Mouse (Mus musculus) cerebellum, adult 11 months (tissue): Measurements from ENCODE around the gene Metrn.
A peak's percentile ranks its signal among the peaks of the same experiment; 100 is the strongest.
"Not testable (repeated sequence)": the region's sequence is repeated elsewhere in the genome, so short reads cannot be mapped to it uniquely, and the experiment has no call there.

ENCODE experiments used
- DNase-seq: peaks from one replicate; pipeline ENCODE4 v3.0.0; 2022

Gene Metrn

DNA sequence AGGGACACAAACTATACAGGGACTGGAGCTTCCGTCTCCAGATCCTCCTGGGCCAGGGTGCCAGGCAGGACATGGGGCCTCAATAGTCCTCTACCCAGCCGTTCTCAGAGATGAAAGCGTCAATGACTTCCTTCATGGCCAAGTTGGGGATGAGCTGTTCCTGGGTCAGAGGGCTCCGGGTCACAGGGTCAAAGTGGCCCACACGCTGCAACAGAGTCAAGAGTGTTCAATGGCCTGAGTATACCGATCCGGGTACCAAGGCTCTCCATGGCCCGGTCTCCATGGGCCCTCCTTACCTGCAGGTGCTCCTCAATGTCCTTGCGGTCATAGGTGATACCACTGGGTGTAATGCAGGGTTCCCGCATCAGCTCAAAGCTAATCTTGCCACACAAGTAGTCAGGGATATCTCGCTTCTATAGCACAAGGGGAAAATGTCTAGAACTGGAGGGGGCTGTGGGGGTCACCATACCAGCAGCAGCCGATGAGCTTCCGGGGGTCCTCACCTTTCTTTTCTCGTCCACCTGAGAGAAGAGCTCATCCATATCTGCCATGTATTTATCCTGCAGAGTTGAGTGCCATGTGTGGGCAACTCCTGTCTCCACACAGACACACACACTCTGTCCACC is 34.0 kb upstream of the Metrn start:
- DNase-seq, result no peak

DNA sequence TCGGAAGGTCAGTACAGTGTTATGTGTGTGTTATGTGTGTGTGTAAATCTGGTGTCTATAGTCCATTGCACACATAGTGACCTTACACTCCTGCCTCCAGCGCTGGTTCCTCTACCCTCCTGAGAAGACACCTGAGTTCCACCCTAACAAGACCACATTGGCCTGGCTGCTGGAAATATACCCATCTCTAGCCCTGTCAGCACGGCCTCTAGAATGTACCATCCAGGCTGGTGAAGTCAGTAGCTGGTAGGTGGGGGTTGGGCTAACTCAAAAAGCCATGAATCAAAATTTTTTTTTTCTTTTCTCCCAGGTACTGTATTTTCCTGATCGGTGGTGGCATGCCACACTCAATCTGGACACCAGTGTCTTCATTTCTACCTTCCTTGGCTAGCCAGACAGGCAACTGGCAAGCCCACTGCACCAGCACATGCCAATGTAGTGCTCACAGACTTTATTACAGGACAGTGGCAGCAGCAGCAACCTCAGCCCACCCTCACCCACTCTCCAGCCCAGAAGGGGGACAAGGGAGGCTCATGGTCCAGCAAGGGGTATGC is 33.3 kb upstream of the Metrn start:
- no peak for DNase-seq

GRCm38 (mm10) chr17:25829558-25830017 is 32.7 kb upstream of the Metrn start:
- no peak for DNase-seq

GRCm38 (mm10) chr17:25828712-25829557 is 32.0 kb upstream of the Metrn start, which contains the start of gene Jmjd8:
TSS of gene Jmjd8 (plus strand) at chr17:25828867.
- peak; percentile 74 for DNase-seq

DNA sequence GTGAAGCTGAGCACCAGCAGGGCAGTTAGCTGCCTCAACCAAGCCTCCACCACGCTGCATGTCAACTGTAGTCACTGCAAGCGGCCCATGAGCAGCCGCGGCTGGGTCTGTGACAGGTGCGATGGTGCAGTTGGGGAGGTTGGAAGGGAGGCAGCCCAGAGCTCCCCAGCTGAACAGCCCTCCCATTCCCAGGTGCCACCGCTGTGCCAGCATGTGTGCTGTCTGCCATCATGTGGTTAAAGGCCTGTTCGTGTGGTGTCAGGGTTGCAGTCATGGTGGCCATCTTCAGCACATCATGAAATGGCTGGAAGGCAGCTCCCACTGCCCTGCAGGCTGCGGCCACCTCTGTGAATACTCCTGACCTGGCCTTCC is 31.3 kb upstream of the Metrn start:
- no peak for DNase-seq

GRCm38 (mm10) chr17:25827546-25828222 is 30.7 kb upstream of the Metrn start:
- no peak for DNase-seq

DNA sequence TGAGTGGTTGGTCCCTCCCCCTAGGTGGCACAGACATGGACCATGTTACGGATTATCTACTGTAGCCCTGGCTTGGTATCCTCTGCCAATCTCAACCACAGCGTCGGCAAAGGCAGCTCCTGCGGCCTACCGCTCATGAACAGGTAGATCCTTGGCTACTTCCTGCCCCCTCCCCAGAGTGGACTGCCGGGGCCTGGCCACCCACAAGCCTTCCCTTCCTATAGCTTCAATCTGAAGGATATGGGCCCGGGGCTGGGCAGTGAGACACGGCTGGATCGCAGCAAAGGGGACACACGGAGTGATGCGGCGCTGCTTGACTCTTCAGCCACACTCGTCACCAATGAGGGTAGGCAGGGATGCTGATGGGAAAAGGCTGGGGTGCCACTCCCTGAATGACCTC is 30.1 kb upstream of the Metrn start:
- no peak for DNase-seq

GRCm38 (mm10) chr17:25825984-25826570 is 29.1 kb upstream of the Metrn start:
- DNase-seq, result no peak

- no peak for DNase-seq
Measured at GRCm38 (mm10) chr17:25825311-25825710, 28.4 kb upstream of the Metrn start.

- no peak for DNase-seq
Measured at GRCm38 (mm10) chr17:25824362-25825142, 27.6 kb upstream of the Metrn start.

DNA sequence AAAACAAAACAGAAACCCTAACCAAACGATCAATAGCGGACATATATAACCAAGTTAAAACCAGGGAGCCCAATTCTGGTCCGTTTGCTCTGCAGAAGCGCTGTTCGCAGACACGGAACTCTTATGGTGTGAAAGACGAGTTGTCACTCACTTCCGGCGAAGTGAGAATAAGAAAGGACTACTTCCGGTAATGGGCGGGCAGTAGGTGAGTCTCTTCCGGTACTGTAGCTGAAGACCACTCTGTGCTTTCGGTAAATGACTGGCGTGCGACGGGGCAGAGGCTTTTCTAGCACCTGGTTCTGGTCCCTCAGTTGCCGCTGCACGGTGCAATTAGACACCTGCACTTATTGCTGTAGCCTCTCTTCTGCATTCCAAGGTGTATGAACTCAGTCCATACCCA is 26.5 kb upstream of the Metrn start, which contains the start of gene Wdr24:
TSS of gene Wdr24 (plus strand) at position 176 of the 400 bp plus-strand sequence.
- DNase-seq, result peak; percentile 80

DNA sequence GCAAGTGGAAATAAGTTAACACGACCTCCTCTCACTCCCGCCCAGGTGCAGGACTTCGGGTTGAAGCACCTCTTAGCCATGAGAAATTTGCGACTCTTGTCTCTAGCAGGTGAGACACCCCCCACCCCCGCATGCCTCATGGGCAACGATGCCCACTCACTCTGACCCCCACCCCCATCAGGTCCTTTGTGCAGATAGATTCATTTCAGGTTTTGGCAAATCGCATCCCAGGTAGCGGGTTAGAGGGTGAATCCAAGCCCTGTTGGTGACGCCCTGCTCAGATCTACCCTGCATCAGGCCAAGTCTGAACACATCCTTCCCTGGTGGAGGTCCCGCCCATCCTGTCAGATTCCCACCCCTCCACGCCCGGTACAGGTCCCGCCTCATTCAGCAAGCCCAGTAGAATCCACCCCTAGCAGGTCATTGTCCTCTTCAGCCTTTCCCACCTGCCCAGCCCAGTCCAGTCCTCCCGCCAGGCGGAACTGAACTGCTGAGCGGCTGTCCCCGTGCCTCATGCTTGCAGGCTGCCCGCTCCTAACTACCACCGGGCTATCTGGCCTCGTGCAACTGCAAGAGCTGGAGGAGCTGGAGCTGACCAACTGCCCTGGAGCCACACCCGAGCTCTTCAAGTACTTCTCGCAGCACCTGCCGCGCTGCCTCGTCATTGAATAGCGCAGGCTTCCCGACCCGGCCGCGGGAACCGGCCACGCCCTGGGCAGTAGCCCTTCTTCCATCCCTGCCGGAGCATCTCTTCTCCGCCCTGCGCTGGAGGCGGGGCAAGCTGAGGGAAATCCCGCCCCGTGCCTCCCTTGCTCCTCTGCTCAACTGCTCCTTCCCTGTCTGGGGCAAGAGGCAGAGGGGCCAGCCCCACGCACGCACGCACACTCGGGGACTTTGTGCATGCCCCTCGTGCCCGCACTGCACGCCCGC is 22.2 kb upstream of the Metrn start:
- DNase-seq, result no peak

DNA sequence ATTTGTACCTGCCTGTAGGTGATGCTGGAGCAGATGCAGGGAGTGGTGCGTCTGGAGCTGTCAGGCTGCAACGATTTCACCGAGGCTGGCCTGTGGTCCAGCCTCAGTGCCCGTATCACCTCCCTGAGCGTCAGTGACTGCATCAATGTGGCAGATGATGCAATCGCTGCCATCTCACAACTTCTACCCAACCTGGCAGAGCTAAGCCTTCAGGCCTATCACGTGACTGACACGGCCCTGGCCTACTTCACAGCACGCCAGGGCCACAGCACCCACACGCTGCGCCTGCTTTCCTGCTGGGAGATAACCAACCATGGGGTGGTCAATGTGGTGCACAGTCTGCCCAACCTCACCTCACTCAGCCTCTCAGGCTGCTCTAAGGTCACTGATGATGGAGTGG is 20.7 kb upstream of the Metrn start:
- DNase-seq, result no peak

GRCm38 (mm10) chr17:25813471-25813870 is 16.5 kb upstream of the Metrn start:
- DNase-seq, result peak; percentile 53

DNA sequence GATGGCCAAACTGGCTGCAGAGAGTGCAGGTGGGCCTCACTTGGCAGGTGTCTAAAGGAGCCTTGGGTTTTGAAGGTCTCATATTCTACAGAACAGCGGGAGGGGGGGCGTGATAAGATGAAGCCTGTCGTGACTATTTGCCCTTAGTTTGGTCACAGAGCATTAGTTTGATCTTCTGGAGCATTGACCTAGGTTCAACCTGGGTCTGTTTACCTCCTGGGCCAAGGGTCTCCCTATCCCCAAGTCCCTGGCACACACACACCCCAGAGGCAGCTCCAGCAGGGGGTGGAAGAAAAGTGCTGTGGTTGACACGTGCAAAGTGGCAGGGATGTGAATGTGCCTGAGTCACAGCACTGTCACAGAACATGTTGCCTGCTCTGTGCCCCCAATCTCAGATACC is 14.0 kb upstream of the Metrn start:
- no peak for DNase-seq

- peak; percentile 76 for DNase-seq
Measured at GRCm38 (mm10) chr17:25809606-25810340, 12.8 kb upstream of the Metrn start.

DNA sequence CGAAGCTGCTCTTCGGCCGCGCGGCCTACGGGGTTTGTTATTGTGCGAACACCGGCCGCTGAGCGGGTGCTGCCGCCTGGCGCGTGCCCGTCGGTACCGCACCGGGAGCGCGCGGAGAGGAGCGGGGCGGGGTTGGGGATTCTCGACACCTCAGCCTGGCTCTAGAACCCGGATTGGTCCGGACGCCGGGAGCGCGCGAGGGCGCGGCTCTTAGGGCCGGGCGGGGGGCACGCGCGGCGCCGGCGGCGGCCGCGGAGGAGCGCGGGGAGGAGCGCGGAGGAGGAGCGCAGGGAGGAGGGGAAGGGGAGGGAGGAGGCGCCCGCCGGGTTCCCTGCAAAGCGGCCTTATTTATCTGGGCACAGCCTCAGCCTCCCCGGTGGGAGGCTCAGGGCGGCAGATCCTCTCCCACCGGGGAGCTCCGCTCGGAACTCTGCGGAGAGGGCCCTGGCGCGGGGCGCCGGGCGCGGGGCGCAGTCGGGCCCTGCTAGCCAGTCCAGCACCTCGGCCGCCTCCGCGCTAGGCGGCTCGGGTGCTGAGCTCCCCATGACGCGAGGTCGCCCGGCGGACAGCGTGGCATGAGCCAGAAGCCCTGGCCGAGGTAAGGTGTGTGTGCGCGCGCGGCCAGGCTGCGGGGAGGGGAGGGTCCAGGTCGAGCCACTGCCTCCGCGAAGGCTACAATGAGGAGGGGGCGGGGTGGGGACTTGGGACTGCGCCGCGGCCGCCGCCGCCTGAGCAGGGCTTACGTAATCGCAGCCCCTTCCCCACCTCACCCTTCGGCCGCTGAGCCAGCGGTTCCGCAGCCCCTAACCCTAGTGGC is 12.1 kb upstream of the Metrn start, which contains the start of gene Fbxl16:
TSS of gene Fbxl16 (plus strand) at position 297 of the 817 bp plus-strand sequence.
- peak; percentile 95 for DNase-seq

DNA sequence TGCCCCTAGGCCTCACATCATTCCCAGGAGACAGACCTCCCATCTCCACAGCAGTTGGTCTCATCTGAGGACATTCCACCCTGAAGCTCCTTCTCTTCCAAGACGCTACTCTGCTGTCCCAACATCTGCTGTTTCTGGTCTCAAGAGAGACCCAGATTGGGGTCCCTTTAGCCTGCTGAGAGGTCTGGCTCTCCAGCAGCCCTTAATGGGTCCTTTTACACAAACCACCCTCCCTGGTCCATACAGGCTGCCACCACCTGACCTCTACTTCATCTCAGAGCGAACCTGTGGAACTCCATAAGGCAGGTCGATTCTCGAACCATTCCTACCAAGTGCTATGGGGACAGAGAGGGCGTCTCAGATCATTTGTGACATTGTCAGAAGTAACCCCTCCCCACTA is 11.1 kb upstream of the Metrn start:
- no peak for DNase-seq

DNA sequence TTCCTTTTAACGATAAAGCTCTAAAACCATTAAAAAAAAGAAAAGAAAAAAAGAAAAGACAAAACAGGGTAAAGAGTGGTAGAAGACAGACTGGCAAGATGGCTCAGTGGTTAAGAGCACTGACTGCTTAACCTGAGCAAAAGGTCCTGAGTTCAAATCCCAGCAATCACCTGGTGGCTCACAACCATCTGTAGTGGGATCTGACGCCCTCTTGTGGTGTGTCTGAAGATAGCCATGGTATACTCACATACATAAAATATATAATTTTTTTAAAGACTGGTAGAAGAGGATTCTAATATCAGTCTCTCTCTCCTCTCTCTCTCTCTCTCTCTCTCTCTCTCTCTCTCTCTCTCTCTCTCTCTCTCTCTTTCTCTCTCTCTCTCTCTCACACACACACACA is 10.5 kb upstream of the Metrn start:
- not testable (repeated sequence) for DNase-seq
